Mouse (Mus musculus): ENCODE measurements around the gene Ubl7.

The Ubl7 gene

GRCm38 (mm10) chr9:57907206-57907605, 3.6 kb upstream of the Ubl7 start:
- no peak for ATAC-seq (ENCODE audit: insufficient number of reproducible peaks, low FRiP score, low TSS enrichment)

GRCm38 (mm10) chr9:57912571-57912970, 1.8 kb downstream of the Ubl7 start:
- ATAC-seq (ENCODE audit: insufficient number of reproducible peaks, low FRiP score, low TSS enrichment): no peak

- peak; percentile 91 for ATAC-seq (ENCODE audit: insufficient number of reproducible peaks, low FRiP score, low TSS enrichment)
Observed at GRCm38 (mm10) chr9:57921491-57922060, 10.8 kb downstream of the Ubl7 start.

DNA sequence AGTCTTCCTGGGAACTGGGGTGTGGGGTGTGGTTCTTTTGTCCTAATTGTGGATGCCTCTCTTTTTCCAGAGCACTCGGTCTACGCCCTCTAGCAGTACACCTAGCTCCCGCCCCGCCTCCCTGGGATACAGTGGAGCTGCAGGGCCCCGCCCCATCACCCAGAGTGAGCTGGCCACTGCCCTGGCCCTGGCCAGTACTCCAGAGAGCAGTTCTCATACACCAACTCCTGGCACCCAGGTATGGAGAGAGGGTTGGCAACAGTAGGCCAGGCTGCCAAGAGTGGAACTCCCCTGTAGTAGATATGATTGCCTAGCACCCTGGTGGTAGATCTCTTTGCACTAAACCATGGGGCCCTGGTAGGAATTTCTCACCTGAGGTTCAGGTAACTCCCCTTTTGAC, 11.6 kb downstream of the Ubl7 start:
- no peak for ATAC-seq (ENCODE audit: insufficient number of reproducible peaks, low FRiP score, low TSS enrichment)

GRCm38 (mm10) chr9:57923046-57923445, 12.3 kb downstream of the Ubl7 start:
- ATAC-seq (ENCODE audit: insufficient number of reproducible peaks, low FRiP score, low TSS enrichment): no peak

DNA sequence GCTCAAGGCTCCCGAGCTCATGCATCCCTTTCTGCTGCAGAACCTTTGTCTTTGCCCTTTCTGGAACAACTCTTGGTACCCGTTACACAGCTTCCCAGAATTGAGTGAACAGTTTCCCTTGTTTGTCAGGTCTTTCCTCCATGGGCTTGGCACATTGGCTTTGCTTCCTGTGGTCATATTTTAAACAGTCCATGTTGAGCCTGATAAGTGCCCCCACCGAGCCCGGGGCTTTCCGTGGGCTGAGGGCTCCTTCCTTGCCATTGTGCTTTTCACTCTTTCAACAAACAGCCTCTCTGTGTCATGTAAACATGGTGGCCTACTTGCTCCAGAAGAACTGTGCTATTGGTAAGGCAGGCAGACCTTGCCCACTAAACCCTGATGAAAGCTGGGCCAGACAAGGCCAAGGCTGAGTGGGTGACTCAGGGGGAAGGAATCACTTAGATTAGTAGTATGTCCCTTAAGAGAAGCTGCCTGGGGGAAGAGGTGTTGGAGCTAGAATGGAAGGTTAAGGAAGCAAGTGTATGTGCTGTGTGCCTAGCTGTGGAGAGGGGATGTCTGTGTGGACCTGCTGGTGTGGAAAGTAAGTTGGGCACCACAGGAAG, 20.5 kb downstream of the Ubl7 start:
- no peak for ATAC-seq (ENCODE audit: insufficient number of reproducible peaks, low FRiP score, low TSS enrichment)

DNA sequence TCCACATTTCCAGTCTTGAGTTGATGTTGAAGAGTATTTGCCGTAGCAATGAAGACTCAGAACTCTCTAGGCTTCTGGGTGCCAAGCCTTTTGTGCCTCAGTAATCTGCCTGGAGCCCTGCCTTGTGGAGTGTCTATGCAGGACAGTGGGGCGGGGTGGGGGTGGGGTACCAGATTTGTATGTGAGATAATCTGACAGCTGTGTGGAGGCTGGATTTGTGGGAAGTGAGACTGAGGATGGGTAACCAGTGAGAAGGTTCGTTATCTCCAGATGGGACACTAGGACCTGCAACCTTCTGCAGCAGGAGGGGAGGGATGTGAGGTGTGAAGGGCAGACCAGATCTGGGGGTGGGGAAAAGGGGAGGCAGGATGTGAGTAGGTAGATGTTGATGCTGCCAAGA, 21.5 kb downstream of the Ubl7 start:
- ATAC-seq (ENCODE audit: insufficient number of reproducible peaks, low FRiP score, low TSS enrichment): no peak

DNA sequence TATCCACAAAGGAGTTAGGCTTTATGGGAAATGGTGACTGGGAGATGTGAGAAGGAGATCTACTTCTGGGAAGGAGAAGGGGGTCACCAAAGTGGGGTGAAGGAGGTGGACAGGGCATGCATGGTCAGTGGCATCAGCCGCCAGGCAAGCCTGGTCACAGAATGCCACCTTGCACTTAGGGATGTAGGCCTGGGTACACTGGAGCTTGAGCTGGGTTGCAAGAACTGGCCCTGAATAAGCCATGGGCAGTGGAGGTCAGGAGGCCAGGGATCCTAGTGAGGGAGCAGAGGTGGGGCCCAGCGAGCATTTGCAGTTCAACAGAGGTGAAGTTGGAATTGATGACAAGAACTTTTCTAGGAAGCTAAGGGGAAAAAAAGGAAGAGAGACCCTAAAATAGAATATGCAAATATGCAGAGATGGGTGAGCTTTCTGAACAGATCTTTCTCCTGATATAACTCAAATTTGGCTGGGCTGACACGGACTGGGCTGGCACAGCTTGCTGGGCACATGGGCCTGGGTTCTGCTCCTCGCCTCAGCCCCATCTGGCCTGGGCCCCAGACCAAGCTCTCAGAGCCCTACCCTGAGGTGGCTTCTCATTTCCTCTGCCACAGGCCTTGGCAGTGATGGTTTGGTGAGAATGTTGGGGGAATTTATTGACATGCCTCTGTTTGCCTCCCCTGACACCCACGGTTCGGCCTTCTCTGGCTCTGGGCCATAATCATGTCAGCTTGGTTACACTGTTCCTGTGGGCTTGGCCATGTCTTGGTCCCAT, 22.2 kb downstream of the Ubl7 start:
- peak; percentile 86 for ATAC-seq (ENCODE audit: insufficient number of reproducible peaks, low FRiP score, low TSS enrichment)

- no peak for ATAC-seq (ENCODE audit: insufficient number of reproducible peaks, low FRiP score, low TSS enrichment)
Observed at GRCm38 (mm10) chr9:57935683-57936437, 25.1 kb downstream of the Ubl7 start.

GRCm38 (mm10) chr9:57937171-57937570, 26.4 kb downstream of the Ubl7 start:
- ATAC-seq (ENCODE audit: insufficient number of reproducible peaks, low FRiP score, low TSS enrichment): no peak

DNA sequence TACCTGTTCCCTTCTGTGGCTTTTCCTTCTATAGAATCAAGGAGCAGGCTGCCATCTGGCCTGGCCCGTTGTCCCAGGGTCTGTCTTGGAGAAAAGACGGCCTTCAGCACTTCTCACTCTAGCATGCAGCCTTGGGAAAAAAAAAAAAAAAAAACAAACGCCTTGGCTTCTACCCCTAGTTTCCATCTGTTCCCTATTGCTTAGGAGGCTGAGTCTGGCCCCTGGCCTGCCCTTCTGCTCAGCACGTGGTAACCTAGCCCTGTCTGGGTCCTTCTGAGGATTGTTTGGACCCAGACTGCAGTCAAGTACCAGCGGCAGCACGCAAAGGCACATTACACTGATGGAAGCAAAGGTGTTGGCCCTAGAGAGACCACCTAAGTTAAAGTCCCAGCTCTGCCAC, 26.9 kb downstream of the Ubl7 start:
- peak; percentile 32; the same call in 1 of the 2 replicates for ATAC-seq (ENCODE audit: insufficient number of reproducible peaks, low FRiP score, low TSS enrichment)

DNA sequence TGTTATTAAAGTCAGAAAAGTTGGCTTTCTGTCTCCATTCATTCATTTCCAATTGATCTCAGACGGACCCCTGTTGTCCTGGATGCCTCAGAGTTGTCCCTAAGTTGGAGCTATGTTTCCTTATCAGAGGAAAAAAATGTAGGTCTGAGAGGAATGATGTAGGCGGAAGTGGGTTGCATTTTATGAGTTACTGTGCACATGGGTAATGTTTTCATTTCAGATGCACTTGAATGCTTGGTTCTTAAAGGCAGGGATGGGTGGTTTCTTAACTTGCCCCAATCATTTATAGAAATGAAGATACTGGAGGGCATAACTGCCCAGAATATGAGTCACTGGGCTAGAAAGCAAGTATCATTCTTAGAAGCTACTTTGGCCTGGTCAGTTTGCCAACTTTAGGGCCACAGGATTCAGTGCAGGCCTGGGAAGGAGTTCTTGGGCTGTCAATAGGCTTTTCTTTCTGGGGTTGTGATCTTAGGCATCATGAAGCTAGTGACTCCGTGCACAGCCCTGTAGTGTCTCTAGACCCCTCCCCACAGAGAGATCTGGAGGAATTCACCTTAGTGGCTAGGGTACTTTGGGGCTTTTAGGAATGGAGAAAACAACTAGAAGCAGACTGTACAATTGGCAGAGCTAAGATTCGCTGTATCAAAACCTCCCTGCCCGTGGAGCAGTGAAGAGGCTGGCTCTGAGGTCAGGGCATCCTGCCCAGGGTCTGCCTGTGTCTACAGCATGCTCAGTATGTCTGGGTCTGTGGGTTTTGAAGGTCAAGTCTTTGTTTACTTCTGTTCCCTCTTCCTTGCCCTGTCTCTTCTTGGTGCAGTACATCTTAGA, 27.7 kb downstream of the Ubl7 start:
- ATAC-seq (ENCODE audit: insufficient number of reproducible peaks, low FRiP score, low TSS enrichment): no peak

GRCm38 (mm10) chr9:57939431-57940348, 28.9 kb downstream of the Ubl7 start, which contains the start of gene Sema7a:
Gene Sema7a (plus strand): TSS chr9:57940112.
- ATAC-seq (ENCODE audit: insufficient number of reproducible peaks, low FRiP score, low TSS enrichment): peak; percentile 36; the same call in 1 of the 2 replicates

GRCm38 (mm10) chr9:57940349-57940794, 29.6 kb downstream of the Ubl7 start:
- peak; percentile 3; the same call in 1 of the 2 replicates for ATAC-seq (ENCODE audit: insufficient number of reproducible peaks, low FRiP score, low TSS enrichment)

- ATAC-seq (ENCODE audit: insufficient number of reproducible peaks, low FRiP score, low TSS enrichment): no peak
Observed at GRCm38 (mm10) chr9:57940861-57941638, 30.3 kb downstream of the Ubl7 start.

- peak; percentile 46; the same call in 1 of the 2 replicates for ATAC-seq (ENCODE audit: insufficient number of reproducible peaks, low FRiP score, low TSS enrichment)
Observed at GRCm38 (mm10) chr9:57942039-57942438, 31.3 kb downstream of the Ubl7 start.

GRCm38 (mm10) chr9:57943067-57943466, 32.3 kb downstream of the Ubl7 start:
- no peak for ATAC-seq (ENCODE audit: insufficient number of reproducible peaks, low FRiP score, low TSS enrichment)

GRCm38 (mm10) chr9:57944572-57944971, 33.8 kb downstream of the Ubl7 start:
- ATAC-seq (ENCODE audit: insufficient number of reproducible peaks, low FRiP score, low TSS enrichment): no peak
